Mouse (Mus musculus) kidney, adult 2 months (tissue): ENCODE results near the gene Otor.

Experiments
- CTCF ChIP-seq: fragments of 200-500 bp; conservative IDR thresholded peaks from 2 replicates; pipeline ENCODE4 v1.5.1; 2011; ENCODE audit warnings: low read depth, mild to moderate bottlenecking, control low read depth, low read length, moderate library complexity, mixed read lengths; ENCODE audit not compliant: insufficient read depth, insufficient read length
- POLR2A ChIP-seq: fragments of 200-500 bp; IDR thresholded peaks from one replicate; pipeline ENCODE4 v1.6.1; 2011; ENCODE audit warnings: low read depth, low read length, control low read depth

DNA sequence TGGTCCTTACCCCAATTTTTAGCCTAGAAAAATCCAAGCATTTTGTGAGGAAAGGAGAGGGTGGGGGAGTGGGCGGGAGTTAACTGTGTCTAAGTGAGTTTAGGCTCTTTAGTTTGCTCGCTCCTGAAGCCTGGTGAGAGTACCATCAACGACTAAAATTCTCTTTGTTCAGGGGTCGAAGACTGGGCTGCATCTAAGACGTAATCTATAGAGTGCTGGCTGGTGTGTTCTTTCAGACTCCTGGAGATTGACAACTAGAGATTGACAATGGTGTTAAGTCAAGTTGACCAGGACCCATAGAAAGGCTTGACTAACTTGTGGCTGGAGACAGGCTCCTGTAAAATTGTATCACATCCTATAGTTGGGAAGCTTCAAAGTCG is 15.9 kb upstream of the Otor start:
- TF ChIP-seq CTCF (no peak), POLR2A (no peak)
